Mouse (Mus musculus): ENCODE data around the gene Lsm2. TPM values are rescaled to one million over a fixed set of nuclear protein-coding genes. Genes with fewer than 3 reads are reported as not detected.

Gene Lsm2
- polyA plus RNA-seq, 1 experiment from 2014 or later: 159 TPM

DNA sequence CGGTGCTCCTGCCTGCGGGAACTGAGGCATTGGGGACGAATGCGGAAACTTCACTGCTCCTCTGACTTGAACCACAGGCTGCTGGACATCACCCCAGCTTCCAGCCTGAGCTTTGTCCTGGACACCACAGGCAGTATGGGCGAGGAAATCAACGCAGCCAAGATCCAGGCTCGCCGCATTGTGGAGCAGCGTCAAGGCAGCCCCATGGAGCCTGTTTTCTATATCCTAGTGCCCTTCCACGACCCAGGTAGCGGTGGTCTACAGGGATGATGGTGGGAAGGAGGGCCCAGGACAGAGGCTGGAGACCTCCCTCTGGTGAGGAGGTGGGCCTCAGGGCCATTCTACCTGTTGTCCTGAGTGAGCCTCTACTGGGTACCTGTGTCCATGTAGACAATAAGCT lies 38.2 kb downstream of the Lsm2 start:
- peaks cover 19% of the 10 kb centered on the region for H3K36me3 ChIP-seq
- H3K9ac ChIP-seq: no peak overlapping the region
- no peaks in the 10 kb centered on the region for H3K27me3 ChIP-seq
- H3K9me3 ChIP-seq: no peaks in the 10 kb centered on the region
- no peak overlapping the region for H3K27ac ChIP-seq
- H3K4me3 ChIP-seq: no peak overlapping the region
- no peak for ATAC-seq (ENCODE audit: insufficient number of reproducible peaks, low FRiP score, low TSS enrichment, low read depth)
- no peak overlapping the region for H3K4me2 ChIP-seq
- peaks cover 22% of the 10 kb centered on the region for H3K4me1 ChIP-seq
- 73% methylated on average over 11 of the region's 11 CpGs for WGBS

DNA sequence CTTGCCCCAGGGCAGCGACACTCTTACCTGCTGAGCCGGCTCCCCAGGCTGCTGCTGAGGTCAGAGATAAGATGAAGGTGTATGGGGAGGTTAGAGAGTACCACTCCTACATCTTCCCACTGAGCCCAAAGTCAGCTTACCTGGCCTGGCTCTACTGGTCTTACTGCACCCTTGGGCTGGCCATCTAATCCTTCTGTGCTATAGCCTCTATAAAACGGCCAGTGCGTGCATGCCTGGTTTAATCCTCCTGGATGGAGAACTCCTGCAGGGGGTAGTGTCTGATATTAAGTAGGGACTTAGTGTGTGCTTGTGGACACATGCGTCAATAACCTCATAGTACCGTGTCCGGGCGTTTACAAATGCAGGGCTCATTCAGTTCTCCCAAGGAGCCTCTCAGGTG lies 38.9 kb downstream of the Lsm2 start:
- Histone ChIP-seq H3K36me3 (peaks cover 13% of the 10 kb centered on the region), H3K9me3 (no peaks in the 10 kb centered on the region), H3K27me3 (no peaks in the 10 kb centered on the region), H3K4me1 (peaks cover 25% of the 10 kb centered on the region), H3K27ac (no peak overlapping the region), H3K9ac (no peak overlapping the region), H3K4me3 (no peak overlapping the region), H3K4me2 (no peak overlapping the region)
- 76% methylated on average over 8 of the region's 8 CpGs for WGBS
- ATAC-seq (ENCODE audit: insufficient number of reproducible peaks, low FRiP score, low TSS enrichment, low read depth): no peak

DNA sequence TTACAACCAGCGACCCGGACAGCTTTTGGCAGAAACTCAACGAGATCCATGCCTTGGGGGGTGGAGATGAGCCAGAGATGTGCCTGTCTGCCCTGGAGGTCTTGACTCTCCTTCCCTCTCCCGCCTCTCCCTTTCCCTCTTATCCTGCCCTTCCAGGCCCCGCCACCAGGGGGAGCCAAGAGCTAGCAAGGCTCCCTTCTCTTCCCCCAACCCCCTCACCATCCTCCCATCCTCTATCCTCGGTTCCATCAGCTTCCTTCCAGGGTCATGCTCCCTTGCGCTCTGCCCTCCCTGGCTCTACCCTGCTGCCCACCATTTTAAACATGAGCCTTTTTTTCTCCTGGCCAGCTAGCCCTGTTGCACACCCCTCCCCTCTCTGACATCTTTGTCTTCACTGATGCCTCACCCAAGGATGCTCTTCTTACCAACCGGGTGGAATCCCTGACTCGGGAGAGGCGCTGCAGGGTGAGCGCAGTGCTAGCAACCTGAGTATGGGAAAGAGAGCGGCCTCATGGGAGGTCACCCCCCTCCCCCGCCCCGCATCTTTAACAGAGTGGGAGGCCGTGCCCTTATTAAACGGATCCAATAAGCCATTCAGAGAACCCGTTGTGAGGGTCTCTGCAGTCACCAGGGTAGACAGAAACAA lies 39.6 kb downstream of the Lsm2 start:
- Histone ChIP-seq H3K27me3 (no peaks in the 10 kb centered on the region), H3K9ac (no peak overlapping the region), H3K4me3 (no peak overlapping the region), H3K4me2 (peak overlapping the region; percentile 22; the same call in 1 of the 2 replicates), H3K4me1 (peaks cover 25% of the 10 kb centered on the region), H3K27ac (peak overlapping the region; percentile 27; the same call in 1 of the 2 replicates), H3K9me3 (no peaks in the 10 kb centered on the region), H3K36me3 (peaks cover 5% of the 10 kb centered on the region; the same call in 1 of the 2 replicates)
- 17% methylated on average over 16 of the region's 17 CpGs for WGBS
- peak; percentile 27; the same call in 1 of the 2 replicates for ATAC-seq (ENCODE audit: insufficient number of reproducible peaks, low FRiP score, low TSS enrichment, low read depth)

DNA sequence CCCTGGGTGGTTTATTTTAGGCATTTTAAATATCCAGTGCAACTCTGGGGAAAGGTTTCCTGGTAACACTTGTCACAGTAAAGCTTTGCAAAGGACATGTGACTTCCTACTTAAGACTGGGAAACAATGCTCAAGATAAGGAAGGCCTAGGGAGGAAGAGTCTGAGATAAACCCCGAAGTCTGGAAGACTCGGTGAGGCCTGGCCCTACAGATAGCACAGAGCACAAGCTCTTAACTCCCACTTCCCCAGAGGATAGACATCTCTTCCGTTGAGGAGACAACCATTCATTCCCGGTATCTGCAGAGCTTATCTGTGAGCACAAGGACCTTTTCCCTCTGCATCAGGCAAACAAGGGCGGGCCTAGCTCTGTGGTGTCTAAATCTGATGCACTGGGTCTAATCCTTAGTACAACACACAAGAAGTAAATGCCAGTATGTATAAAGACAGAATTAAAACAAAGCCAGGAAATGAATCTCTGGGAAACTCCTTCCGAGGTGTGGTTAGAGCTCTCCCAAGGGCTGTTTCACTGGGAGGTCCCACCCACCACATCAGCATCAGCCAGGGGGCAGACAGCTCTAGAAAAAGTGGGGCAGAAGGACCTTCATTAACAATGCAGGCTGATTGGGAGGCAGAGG lies 40.3 kb downstream of the Lsm2 start:
- H3K27ac ChIP-seq: peak overlapping the region; percentile 27; the same call in 1 of the 2 replicates
- no peaks in the 10 kb centered on the region for H3K9me3 ChIP-seq
- H3K27me3 ChIP-seq: no peaks in the 10 kb centered on the region
- H3K9ac ChIP-seq: no peak overlapping the region
- no peaks in the 10 kb centered on the region for H3K36me3 ChIP-seq
- no peak overlapping the region for H3K4me3 ChIP-seq
- ATAC-seq (ENCODE audit: insufficient number of reproducible peaks, low FRiP score, low TSS enrichment, low read depth): no peak
- 0 out of 2 replicates have a peak overlapping the region, but pooled peaks have one; percentile 22 for H3K4me2 ChIP-seq
- H3K4me1 ChIP-seq: peaks cover 24% of the 10 kb centered on the region
- 67% methylated on average over 6 of the region's 6 CpGs for WGBS

DNA sequence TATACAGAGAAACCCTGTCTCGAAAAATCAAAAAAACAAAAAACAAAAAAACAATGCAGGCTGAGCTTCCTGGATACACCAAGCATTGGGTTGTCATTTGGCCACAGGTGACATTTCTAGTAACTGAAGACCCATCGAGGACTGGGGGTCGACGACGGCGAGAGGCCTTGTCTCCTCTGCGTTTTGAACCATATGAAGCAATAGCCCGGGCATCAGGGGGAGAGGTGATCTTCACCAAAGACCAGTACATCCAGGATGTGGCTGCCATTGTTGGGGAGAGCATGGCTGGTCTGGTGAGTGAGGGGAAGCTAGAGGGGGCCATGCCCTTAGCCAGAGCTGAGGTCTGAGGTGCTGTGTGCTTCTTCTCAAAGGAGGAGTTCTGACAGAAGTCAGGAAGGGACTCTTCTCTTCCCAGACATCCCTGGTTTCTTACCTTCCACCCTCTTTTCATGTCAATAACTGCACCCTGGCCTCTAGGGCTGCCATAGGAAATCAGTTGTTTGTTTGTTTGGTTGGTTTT lies 40.9 kb downstream of the Lsm2 start:
- Histone ChIP-seq H3K9ac (no peak overlapping the region), H3K4me2 (no peak overlapping the region), H3K4me1 (peaks cover 29% of the 10 kb centered on the region), H3K27ac (no peak overlapping the region), H3K36me3 (no peaks in the 10 kb centered on the region), H3K9me3 (no peaks in the 10 kb centered on the region), H3K4me3 (no peak overlapping the region), H3K27me3 (no peaks in the 10 kb centered on the region)
- WGBS: 91% methylated on average over 8 of the region's 8 CpGs
- no peak for ATAC-seq (ENCODE audit: insufficient number of reproducible peaks, low FRiP score, low TSS enrichment, low read depth)

DNA sequence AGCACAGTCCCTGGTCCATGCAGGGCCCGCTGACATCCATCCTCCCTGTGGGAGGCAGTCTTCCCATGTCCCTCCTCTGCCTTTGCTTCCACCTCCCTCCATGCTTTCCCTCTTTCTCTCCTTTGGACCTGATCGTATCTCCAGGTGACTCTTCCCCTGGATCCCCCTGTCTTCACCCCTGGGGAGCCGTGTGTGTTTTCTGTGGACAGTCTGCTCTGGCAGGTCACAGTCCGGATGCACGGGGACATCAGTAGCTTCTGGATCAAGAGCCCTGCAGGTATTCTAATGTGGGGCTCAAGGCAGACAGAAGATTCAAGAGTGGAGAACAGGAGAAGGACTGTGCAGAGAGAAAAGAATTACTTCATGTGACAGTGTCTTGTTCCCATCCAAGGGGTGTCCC lies 41.6 kb downstream of the Lsm2 start:
- Histone ChIP-seq H3K9ac (no peak overlapping the region), H3K27ac (no peak overlapping the region), H3K9me3 (no peaks in the 10 kb centered on the region), H3K27me3 (no peaks in the 10 kb centered on the region), H3K4me2 (no peak overlapping the region), H3K36me3 (no peaks in the 10 kb centered on the region), H3K4me3 (no peak overlapping the region), H3K4me1 (peaks cover 32% of the 10 kb centered on the region)
- ATAC-seq (ENCODE audit: insufficient number of reproducible peaks, low FRiP score, low TSS enrichment, low read depth): no peak
- WGBS: 89% methylated on average over 5 of the region's 5 CpGs

DNA sequence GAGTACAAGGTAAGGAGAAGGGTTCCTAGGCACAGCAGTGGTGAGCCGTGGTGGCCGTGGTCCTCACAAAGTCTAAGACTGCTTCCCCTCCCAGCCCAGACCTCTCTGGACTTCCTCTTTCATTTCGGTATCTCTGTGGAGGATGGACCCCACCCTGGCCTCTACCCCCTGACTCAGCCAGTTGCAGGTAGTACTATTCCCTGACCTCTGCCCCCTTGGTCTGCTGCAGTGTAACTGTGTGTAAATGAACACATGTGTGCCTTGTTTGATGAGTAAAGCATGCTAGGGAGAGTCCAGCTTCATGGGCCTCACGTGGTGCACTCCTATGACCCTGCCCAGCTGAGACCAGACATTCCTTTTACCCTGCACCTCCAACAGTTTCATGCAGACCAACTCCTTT lies 42.1 kb downstream of the Lsm2 start:
- Histone ChIP-seq H3K27me3 (no peaks in the 10 kb centered on the region), H3K4me3 (no peak overlapping the region), H3K9me3 (no peaks in the 10 kb centered on the region), H3K4me2 (no peak overlapping the region), H3K27ac (no peak overlapping the region), H3K4me1 (peaks cover 35% of the 10 kb centered on the region), H3K36me3 (no peaks in the 10 kb centered on the region), H3K9ac (no peak overlapping the region)
- ATAC-seq (ENCODE audit: insufficient number of reproducible peaks, low FRiP score, low TSS enrichment, low read depth): no peak
- 66% methylated on average over 4 of the region's 4 CpGs for WGBS

DNA sequence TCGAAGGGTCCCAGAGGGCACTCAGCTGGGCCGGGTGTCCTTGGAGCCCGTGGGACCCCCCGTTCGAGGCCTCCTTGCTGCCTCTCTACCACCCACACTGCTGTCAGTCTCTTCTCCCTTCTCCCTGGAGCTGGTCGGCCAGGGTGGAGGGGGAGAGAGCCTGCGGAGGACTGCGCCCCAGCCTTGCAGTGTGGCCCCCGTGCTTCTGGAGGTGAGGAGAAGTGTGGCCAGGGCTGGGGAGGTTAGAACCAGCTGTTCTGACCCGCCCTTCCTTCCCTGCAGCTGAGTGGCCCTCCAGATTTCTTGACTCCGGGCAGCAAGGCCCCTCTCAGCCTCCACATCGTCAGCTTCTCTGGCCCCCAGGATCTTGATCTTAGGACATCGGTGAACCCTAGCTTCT lies 42.6 kb downstream of the Lsm2 start:
- H3K4me3 ChIP-seq: no peak overlapping the region
- no peak overlapping the region for H3K9ac ChIP-seq
- 72% methylated on average over 12 of the region's 13 CpGs for WGBS
- no peak overlapping the region for H3K27ac ChIP-seq
- H3K4me2 ChIP-seq: no peak overlapping the region
- ATAC-seq (ENCODE audit: insufficient number of reproducible peaks, low FRiP score, low TSS enrichment, low read depth): no peak
- H3K4me1 ChIP-seq: peaks cover 35% of the 10 kb centered on the region
- no peaks in the 10 kb centered on the region for H3K9me3 ChIP-seq
- no peaks in the 10 kb centered on the region for H3K36me3 ChIP-seq
- H3K27me3 ChIP-seq: no peaks in the 10 kb centered on the region

DNA sequence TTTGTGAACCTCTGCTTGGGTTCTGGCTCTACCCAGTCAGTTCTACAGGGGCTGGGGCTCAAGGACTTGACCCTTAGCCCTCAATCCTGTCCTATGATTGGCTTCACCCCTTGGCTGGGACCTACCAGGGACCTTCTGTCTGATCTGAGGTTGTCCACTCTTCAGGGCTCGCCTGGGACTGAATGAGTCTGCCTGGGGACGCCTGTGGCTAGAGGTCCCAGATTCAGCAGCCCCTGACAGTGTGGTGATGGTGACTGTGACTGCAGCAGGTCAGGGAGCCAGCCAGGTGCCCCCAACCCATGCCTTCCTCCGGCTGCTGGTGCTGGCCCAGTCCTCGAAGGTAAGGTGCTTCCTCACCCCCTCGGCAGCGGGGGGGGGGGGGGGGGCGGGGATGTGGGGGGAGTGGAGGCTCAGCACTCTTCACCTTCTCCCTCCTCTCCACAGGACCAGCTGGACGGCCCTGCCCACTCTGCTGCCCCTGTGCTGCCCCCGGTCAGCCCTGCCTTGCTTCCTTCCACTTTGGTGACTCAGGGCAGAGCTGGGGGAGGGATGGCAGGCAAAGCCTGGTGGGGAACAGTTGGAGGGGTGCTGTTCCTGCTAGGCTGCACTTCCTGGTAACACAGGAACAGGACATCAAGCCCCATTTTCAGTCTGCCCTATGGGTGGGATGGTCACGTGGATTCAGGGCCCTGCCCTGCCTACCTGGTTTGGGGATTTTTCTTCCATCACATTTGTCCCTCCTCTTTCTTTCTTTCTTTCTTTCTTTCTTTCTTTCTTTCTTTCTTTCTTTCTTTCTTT lies 43.2 kb downstream of the Lsm2 start:
- ATAC-seq (ENCODE audit: insufficient number of reproducible peaks, low FRiP score, low TSS enrichment, low read depth): no peak
- H3K27ac ChIP-seq: no peak overlapping the region
- H3K36me3 ChIP-seq: no peaks in the 10 kb centered on the region
- no peak overlapping the region for H3K4me2 ChIP-seq
- H3K4me3 ChIP-seq: no peak overlapping the region
- WGBS: 64% methylated on average over 8 of the region's 10 CpGs
- no peaks in the 10 kb centered on the region for H3K9me3 ChIP-seq
- H3K9ac ChIP-seq: no peak overlapping the region
- no peaks in the 10 kb centered on the region for H3K27me3 ChIP-seq
- H3K4me1 ChIP-seq: peaks cover 37% of the 10 kb centered on the region

DNA sequence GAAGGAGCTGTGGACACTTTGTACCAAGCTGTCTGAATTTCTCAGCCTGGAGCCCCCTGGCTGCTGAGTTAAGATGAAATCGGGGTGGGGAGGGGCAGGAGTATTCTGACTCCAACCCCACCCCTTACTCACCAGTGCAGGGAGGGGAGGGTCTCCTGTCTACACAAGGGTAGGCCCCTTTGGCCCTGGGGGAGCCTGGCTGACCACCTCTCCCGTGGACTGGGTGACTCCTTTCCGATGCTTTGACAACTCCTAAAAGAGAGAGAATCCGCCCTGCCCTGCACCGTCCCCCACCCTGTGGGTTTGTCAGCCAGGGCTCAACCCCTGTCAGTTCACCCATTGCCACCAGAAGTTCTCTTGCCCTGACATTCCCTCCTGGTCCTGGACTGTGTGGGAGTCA lies 44.5 kb downstream of the Lsm2 start:
- no peaks in the 10 kb centered on the region for H3K36me3 ChIP-seq
- H3K4me1 ChIP-seq: peaks cover 37% of the 10 kb centered on the region
- H3K9ac ChIP-seq: no peak overlapping the region
- WGBS: 74% methylated on average over 5 of the region's 5 CpGs
- no peaks in the 10 kb centered on the region for H3K9me3 ChIP-seq
- peak overlapping the region; percentile 7; the same call in 1 of the 2 replicates for H3K4me2 ChIP-seq
- no peak for ATAC-seq (ENCODE audit: insufficient number of reproducible peaks, low FRiP score, low TSS enrichment, low read depth)
- H3K4me3 ChIP-seq: no peak overlapping the region
- peak overlapping the region; percentile 57; the same call in 1 of the 2 replicates for H3K27ac ChIP-seq
- no peaks in the 10 kb centered on the region for H3K27me3 ChIP-seq

DNA sequence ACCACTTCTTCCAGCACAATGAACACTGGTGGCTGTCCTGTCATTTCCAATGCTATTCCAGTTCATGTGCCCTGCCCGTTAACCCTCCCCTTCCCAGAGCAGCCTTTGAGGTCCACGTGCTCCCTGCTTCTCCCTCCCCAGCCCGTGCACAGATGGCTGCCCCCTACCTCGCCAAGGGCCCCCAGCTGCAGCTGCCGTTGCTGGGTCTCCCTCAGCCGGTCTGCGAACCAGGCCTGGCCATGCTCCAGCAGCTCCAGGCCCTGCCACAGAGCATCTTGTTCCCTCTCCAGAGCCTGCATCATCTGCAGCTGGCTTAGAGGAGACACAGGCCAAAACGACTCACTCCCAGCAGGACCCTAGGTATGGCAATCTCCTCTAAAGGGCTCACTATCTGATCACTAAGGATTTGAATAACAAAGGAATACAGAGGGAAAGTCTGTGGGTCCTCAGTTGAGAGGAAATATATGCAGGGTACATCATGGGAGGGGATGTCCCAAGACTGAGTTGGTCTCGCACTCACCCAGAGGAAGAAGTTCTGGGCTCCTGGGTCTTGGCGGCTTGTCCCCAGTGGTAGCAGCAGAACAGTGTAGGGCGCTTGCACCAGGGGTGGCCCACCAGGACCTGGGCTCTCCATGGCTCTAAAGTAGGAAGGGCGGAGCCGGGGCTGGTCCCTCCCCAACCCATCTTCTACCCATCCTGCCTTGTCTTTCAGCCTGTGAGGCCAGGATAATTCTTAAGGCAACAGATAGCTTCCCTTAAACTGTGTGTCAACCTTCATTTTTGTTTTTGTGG lies 45.8 kb downstream of the Lsm2 start, which contains the start of gene Sapcd1:
Sapcd1 (minus strand) TSS at position 740 of the 792 bp plus-strand sequence.
- Histone ChIP-seq H3K27me3 (no peaks in the 10 kb centered on the region), H3K4me1 (peaks cover 33% of the 10 kb centered on the region), H3K4me3 (peak within 1 kb of the TSS; percentile 14), H3K9me3 (no peaks in the 10 kb centered on the region), H3K27ac (peak within 1 kb of the TSS; percentile 69), H3K4me2 (peak within 1 kb of the TSS; percentile 31; the same call in 1 of the 2 replicates), H3K36me3 (no peaks in the 10 kb centered on the region), H3K9ac (no peak within 1 kb of the TSS; the same call in 1 of the 2 replicates)
- 31% methylated on average over 13 of the region's 13 CpGs for WGBS
- ATAC-seq (ENCODE audit: insufficient number of reproducible peaks, low FRiP score, low TSS enrichment, low read depth): peak; percentile 67; the same call in 1 of the 2 replicates
